Mouse (Mus musculus): ENCODE data around the gene Tmem35b.

The Tmem35b gene

DNA sequence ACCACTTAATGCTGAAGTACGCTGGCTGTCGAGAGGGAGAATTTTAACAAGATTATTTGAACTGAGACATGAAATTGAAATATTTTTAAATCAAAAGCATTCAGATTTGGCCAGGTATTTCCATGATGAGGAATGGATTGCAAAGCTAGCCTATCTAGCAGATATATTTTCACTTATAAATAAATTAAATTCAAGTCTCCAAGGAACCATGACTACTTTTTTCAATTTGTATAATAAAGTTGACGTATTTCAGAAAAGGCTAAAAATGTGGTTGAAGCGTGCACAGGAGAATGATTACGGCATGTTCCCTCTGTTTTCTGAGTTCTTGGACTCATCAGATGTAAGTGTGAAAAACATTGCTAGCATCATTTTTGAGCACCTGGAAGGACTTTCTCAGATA is at the start of gene Tmem35b:
Gene Tmem35b, plus strand, starts transcription at position 301 of the 400 bp plus-strand sequence.
- CTCF ChIA-PET, result no interaction called here

DNA sequence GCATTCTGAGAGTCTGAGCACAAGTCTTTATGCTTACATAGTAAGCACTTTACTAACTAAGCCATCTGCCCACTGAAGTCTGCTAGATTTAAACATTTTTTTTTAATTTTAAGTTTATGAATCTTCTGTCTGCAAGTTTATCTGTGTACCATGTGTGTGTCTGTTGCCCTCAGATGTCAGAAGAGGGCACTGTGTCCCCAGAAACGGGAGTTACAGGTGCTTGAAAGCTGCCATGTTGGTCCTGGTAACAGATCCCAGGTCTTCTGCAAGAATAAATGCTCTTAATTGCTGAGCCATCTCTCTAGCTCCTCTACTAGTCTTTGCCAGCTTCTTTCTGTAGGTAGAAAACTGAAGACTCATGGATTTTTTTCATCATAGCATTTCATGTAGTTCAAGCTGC is 48.6 kb upstream of the Tmem35b start:
- CTCF ChIA-PET, result no interaction called here

DNA sequence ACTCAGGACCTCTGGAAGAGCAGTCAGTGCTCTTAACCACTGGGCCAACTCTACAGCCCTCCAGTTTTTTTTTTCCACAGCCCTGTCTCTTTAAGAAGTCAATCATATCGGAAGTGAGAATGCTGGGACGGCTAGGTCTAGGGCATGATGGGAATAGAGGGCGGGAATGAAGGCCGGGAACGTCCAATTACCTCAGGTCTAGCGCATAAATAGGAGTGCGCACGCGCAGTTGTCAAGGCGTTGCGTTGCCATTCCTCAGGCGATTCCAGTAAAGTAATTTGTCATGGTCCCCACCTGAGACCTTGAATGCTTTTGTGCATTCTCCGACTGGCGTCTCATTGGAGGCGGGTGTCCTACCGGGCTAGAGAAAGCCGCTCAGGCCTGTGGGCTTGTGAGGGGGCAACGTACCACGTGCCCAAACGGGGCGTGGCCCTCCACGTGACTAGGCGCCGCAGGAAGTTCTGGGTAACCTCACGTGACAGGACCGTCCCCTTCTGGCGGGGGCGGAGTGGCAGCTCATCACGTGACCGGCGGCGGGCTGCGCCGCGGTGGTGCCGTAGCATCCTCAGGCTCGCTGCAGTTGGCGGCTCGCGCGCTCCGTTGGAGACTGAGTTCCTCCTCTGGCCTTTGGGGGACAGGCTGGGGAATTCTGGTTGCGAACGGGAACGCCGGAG is 46.5 kb upstream of the Tmem35b start, which contains the start of gene Zmym6:
Gene Zmym6, plus strand, starts transcription at position 509 of the 674 bp plus-strand sequence.
- CTCF ChIA-PET, result interaction anchor here (0.7 kb wide), 1 partner anchor 44 kb away, joined by 3 read pairs; no protein-coding TSS in a partner anchor

DNA sequence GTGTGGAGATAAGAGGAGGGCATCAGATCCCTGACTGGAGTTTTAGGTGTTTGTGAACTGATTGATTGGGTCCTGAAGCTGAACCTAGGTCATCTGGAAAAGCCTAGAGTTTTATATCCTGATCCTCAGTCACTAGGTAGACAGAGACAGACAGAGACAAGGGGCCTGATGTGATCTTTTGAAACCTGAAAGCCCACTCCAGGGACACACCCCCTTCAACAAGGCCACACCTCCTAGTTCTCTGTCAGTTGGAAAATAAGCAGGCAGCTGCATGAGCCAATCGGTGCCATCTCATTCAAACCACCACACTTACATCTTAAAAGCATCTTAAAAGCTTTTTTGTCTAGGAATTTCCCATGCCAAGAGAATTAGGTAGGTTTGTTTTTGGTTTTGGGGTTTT is 42.7 kb upstream of the Tmem35b start:
- CTCF ChIA-PET, result interaction anchor here (0.7 kb wide), 1 partner anchor 95 kb away, joined by 3 read pairs; no protein-coding TSS in a partner anchor

DNA sequence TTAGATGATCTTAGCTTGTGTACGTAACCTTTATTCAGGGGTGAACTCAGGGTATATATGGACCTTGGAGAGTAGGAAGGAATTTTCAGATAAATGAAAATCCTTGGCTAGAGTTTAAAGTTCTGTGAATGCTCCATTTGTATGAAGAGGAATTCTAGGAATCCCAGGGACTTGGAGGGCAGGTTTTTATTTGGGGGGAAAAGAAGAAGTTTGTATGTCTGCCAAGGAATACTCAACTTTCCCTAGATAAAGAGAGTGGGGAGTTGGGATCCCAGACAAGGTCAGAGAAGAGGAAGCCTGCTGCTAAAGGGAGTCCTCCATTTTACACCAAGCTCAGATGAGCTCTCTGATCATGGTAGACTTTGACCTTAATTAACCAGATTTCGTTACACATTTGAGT is 40.4 kb upstream of the Tmem35b start:
- CTCF ChIA-PET, result no interaction called here

DNA sequence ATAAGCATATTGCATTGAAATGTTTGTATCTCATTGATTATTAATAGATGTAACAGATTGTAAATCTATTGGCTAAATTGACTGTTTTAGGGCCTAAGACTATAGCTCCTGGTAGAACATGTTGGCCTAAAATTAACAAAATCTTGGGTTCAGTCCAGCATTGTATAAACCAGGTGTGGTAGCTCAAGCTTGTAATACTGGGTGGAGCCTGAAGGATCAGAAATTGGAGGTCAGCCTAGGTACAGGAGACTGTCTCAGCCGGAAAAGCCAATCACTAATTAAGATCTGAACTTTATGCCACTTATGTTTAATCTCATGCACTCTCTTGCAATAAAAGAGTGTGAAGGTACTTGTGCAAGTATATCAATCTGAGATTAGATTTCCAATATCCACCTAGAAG is 37.7 kb upstream of the Tmem35b start:
- CTCF ChIA-PET, result interaction anchor here (0.7 kb wide), 1 partner anchor 377 kb away, joined by 6 read pairs; no protein-coding TSS in a partner anchor

DNA sequence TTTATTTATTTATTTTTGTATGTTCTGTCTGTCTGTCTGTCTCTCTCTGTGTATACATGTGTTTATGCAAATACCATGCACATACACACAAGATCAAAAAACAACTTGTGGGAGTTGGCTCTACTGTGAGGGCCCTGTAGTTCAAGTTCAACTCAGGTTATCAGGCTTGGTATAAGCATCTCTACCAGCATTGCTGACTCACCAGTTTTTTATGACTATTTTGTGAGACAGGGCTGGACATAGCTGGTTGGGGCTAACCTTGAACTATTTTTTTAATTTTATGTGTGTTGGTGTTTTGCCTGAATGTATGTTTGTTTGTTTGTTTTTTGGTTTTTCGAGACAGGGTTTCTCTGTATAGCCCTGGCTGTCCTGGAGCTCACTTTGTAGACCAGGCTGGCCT is 32.3 kb upstream of the Tmem35b start:
- CTCF ChIA-PET, result no interaction called here

DNA sequence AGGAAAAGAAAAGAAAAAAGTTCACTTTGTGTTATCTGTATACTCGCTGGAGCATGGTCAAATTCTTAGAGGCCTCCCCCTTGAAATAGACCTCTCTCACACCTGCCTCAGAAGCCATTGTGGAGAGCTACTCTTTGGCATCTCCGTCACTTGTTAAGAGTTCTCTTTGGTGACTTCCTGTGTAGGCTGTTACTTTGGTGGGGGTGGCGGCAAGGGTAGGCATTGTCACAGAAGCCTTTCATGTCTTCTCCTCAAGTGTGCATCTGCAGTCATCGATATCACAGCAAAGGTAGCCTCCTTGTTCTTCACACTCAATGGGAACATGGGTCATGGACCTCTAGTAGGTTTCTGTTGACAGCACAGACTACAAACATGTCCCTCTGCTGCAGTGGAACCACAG is 28.4 kb upstream of the Tmem35b start:
- CTCF ChIA-PET, result no interaction called here

- CTCF ChIA-PET, result interaction anchor here (0.7 kb wide), 2 partner anchors 32 to 149 kb away, joined by 3 read pairs; no protein-coding TSS in a partner anchor
These were observed 23.9 kb upstream of the Tmem35b start for GRCm38 (mm10) chr4:127099552-127099951.

DNA sequence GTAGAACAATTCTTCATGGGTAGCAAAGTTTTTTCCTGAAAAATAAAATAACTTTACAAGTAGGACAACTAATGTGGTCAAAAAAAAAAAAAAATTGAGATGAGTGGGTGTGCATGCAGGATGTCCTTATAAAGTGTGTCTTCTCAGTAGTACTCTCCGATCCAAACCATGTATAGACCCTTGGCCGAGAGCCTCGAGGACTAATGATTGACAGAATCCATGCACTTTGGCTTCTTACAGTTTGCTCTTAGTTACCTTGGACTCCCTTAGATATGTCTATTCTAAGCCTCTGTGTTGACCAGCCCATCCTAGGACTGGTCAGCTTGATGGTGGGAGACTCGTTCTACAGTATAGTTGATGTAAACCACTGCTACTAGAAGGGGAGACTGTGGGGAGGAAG is 15.9 kb upstream of the Tmem35b start:
- CTCF ChIA-PET, result interaction anchor here (0.6 kb wide), 1 partner anchor 60 kb away, joined by 3 read pairs; no protein-coding TSS in a partner anchor

DNA sequence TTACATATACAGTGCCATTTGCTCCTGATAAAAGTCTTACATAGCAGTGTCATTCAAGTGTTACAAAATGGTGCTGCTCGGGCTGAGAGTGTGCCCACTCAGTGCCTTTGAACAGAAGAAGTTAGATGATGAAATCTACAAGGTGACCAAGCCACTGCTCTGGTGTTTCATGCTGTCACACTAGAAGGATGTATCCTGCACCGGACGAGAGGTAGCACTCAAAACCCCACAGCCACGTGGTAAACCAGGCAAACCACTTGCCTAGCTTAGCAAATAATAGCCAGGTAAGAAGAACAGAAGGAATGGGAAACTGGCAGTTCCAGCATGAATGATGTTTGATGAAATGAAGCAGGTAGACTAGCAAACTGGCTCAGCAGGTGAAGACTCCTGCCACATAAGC is 12.9 kb upstream of the Tmem35b start:
- CTCF ChIA-PET, result no interaction called here

DNA sequence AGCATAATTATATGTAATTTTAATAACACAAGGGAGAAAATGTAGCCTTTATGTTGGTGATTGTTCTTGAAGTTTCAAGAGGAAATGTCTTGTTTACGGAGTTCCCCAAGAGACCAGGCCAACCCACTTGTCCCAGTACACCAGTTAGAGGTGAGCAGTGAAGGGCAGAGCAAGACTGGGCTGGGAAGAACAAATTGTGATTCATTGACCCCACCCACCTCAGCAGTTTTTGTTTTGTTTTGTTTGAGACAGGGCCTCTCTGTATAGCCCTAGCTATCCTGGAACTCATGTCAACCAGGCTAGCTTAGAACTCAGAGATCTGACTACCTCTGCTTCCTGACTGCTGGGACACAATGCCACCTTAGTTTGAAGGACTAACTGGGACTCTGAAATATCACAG is 840 bp downstream of the Tmem35b start:
- CTCF ChIA-PET, result no interaction called here

DNA sequence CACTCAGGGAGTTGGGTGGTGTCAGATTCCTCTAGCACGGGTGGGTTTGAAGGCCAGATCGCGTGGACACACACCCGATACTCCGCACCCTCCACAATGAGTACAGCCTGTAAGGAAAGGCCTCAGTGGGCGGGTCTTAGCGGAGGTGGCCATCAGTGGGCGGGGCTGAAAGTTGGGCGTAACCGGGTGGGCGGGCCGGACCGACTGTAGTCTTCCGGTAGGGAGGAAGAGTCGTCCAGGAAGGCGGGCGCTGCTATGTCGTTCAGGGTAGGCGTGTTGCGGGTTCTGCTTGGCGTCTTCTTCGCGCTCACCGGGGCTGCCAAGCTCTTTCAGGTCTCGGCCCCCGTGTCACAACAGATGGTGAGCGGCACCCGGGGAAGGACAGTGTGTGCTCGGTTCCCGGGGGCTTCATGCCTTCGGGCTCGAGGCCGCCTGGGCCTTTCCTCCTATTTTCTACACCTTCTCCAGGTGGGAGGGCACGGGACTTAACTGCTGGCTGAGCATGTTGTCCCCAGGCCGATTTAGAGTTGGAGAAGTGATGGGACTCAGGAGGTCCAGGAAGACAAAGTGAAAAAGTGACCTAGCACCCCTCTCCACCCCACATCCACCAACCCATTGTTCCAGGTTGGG is 2.5 kb downstream of the Tmem35b start:
- CTCF ChIA-PET, result no interaction called here

GRCm38 (mm10) chr4:127134687-127135086 is 11.2 kb downstream of the Tmem35b start:
- CTCF ChIA-PET, result no interaction called here

- CTCF ChIA-PET, result no interaction called here
These were observed 14.1 kb downstream of the Tmem35b start for GRCm38 (mm10) chr4:127137591-127137990.

- CTCF ChIA-PET, result no interaction called here
These were observed 15.0 kb downstream of the Tmem35b start for GRCm38 (mm10) chr4:127138486-127138885.

DNA sequence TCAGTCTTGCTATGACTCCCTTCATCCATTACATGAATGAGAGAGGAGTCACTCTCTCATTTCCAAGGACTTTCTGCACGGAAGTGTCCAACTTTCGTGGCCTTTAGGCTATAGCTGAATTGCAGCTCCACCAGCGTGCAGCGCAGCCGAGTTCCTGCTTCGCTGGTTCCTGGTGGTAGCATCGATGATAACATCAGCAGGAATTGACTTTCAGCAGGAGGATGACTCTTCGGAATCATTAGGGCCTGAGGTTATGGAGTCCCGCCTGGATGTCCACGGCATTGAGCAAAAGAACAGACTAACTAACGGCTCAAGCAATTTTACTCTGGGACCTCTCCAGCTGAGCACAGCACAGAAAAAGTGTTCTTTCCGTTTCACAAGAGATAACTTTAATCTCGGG is 26.5 kb downstream of the Tmem35b start:
- CTCF ChIA-PET, result no interaction called here

DNA sequence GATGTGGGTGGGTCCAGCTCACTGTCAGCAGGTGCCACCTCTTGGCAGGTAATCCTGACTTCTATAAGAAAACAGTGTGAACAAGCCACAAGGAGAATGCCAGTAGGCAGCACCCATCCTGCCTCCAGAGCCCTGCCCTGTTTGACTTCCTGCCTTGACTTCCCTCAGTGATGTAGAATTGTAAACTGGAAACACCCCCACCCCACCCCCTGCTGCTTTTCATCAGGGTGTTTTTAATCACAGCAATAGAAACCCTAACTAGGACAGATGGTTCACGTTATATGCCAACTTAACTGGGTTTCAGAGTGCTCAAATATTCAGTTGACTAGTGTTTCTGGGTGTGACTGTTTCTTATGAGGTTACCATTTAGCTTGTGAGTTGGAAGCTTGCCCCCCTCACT is 29.9 kb downstream of the Tmem35b start:
- CTCF ChIA-PET, result no interaction called here

GRCm38 (mm10) chr4:127155757-127156156 is 32.3 kb downstream of the Tmem35b start:
- CTCF ChIA-PET, result no interaction called here

DNA sequence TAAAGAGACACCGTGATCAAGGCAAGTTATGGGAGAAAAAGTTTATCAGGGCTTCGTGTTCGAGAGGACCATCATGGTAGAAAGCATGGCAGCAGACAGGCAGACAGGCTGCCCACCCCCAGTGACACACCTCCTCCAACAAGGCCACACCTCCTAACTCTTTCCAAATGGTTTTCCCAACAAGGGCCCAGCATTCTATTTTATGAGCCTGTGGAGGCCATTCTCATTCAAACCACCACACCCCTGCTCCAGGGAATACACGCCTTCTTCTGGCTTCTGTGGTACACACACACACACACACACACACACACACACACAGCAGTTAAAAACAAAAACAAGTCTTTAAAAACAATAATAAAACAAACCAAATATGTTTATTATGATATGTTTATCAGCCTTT is 34.3 kb downstream of the Tmem35b start:
- CTCF ChIA-PET, result no interaction called here

DNA sequence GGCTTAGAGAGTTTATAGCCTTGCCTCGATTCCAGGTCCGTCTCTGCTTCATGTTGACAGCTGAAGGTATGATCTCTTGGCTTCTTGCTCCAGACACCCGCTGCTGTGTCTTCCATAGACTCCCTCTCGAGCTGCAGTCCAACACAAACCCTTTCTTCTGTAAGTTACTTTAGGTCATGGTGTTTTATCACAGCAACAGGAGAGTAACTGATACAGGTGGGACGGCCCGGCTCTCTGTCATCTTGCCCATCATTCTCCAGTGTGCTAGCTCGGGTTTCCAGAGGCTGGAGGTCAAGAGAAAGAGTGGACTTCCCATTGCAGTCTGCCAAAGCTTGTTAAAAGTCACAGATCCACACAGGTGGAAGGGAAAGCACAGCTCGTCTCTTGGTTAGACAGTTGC is 40.4 kb downstream of the Tmem35b start:
- CTCF ChIA-PET, result no interaction called here

- CTCF ChIA-PET, result no interaction called here
These were observed 43.6 kb downstream of the Tmem35b start for GRCm38 (mm10) chr4:127167096-127167495.

DNA sequence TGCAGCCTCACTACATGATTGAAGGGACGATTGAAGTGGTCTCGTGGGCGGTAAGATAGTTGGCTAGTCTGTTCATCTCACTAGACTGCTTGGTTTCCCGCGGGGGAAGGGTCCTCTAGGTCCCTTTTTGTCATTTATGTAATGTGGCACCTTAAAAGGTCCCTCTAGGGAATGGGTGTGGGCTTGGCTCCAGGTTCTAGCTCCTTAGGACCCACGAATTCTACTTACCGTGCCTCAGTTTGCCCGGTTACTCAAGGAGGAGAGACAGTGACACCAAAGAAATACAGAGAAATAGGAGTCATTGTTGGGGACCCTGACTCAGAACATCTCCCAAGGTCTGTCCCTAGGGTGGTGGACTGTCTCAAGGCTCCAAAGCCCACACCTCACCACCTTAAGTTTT is 44.2 kb downstream of the Tmem35b start:
- CTCF ChIA-PET, result interaction anchor here (0.7 kb wide), 1 partner anchor 60 kb away, joined by 3 read pairs; no protein-coding TSS in a partner anchor

Data from spleen, embryonic (tissue).